Mouse (Mus musculus): Measurements from ENCODE around the gene Hvcn1.
"Not testable (repeated sequence)": the region's sequence is repeated elsewhere in the genome, so short reads cannot be mapped to it uniquely, and the experiment has no call there.

Hvcn1 gene

DNA sequence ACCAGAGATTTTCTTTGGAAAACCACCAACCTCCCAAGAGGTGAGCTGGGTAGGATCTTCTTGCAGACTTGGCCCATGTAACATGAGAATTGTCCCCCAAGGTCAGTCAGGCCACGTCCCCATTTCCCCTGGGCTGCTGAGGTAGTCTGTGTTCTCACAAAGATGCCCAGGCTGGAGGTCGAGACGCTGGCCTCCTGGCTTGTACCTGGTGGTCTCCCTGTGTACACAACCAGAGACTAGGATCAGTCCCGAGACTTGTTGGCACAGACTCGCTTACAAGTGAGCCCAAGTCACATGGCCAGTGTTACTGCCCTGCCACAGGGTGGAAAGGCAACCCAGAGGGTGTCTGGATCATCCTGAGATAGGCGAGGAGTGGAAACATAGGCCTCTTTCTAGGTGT lies 4.7 kb upstream of the Hvcn1 start:
- no peak for DNase-seq (ENCODE audit: extremely low spot score, low read depth, low spot score)

DNA sequence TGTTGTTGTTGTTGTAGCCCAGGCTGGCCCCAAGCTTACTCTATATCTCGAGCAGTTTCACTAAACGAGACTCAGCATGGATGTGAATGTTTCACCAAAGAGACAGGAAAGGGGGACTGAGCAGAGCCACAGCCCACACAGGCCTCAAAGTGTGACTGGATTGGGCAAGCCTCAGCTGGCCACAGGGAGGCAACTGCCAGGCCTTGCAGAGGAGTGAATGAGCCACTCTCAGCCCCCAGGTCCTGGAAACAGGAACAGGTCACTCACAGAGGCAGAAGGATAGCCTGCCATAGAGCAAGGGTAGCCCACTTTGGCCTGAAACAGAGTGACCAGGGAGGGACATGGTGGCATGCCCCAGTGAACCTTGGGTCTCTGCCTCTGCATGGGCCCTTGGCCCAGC lies 2.4 kb upstream of the Hvcn1 start:
- no peak for DNase-seq (ENCODE audit: extremely low spot score, low read depth, low spot score)

DNA sequence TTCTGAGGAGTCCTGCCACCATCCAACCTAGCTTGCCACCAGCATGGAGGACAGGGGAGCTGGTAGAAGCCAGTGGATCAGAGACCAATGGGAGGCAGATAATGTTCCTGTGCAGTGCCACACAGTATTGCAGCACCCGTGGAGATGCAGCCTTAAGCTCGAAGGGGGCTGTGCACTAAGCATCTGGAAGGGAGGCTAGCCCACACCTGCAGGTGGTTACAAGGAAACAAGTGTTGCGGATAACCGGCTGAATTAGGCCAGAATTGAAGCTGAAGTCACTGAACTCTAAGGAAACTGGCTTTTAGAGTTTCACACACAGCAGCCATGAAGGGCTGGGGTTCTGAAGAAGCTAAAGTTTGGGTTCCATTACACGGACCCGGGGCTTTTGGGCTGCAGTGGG lies 2.3 kb downstream of the Hvcn1 start:
- no peak for DNase-seq (ENCODE audit: extremely low spot score, low read depth, low spot score)

DNA sequence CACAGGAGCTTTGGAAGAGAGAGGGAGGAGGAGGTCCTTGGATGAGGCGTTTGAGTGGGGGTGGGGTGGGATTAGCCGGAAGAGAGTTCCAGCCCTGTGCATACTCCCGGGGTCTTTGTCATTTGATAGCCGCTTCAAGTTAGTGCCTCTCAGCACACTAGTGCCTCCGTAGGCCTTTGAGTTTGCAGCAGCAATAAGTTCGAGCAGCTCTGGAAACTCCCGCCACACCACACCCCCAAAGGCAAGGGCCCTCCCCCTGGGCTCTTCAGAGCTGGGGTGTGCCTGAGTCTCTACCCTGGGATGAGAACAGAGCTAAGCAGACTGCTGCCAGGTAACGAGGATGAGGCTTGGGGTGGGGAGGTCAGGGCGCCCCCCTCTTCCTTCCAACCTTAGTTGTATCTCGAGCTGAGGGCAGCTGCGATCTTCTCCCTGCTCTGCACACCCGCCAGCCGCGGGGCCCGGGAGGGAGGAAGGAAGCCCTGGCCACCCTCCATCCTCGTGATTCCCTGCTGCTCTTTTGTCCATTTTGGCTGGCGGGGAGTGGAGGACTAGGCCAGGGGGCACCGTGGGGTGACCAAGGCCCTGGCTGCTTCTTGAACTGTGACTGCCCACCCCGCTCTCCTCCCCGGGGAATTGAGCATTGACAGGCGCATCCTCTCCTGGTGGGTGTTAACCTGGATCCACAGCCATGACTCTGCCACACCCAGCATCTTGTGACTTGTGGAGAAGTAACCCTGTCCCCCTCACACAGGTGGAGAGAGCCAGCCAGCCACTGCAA lies 3.2 kb downstream of the Hvcn1 start:
- peak; percentile 42 for DNase-seq (ENCODE audit: extremely low spot score, low read depth, low spot score)

DNA sequence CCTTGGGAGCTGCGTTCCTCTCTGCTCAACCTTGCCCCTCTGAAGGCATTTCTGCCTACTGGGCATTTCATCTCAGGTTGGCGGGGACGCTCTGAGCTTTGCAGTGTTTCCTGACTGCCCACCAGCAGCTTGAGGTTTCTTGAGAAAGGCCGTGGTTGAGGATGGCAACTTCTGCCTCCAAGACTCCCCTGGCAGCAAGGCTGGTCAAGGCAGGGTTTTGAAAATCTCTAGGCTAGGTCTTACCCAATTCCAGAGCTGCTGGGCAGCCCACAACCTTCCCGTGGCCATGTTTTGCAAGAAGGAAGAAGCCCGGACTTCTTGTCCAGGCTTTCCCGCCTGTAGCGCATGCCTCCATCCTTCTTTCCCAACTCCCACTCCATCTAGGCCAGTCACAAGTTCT lies 4.3 kb downstream of the Hvcn1 start:
- DNase-seq (ENCODE audit: extremely low spot score, low read depth, low spot score) = no peak

DNA sequence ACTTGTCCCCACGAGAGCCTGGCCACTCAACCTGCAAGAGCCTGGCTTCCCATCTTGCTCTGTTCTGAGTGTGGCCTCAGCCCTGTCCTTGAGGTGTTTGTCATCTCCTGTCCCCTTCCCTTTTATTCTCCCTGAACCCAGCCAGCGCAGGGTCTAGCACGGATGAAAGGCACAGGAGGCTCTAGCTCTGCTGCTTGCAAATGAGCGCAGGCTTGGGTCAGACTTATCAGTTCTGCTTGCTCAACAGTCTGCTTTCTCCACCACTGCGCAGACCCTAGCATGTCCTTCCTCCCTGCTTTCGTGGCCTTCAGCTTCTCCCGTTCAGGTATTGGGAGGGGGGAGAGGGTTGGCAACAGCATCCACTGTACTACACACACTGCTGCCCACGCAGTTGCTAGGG lies 5.5 kb downstream of the Hvcn1 start:
- DNase-seq (ENCODE audit: extremely low spot score, low read depth, low spot score) = no peak

DNA sequence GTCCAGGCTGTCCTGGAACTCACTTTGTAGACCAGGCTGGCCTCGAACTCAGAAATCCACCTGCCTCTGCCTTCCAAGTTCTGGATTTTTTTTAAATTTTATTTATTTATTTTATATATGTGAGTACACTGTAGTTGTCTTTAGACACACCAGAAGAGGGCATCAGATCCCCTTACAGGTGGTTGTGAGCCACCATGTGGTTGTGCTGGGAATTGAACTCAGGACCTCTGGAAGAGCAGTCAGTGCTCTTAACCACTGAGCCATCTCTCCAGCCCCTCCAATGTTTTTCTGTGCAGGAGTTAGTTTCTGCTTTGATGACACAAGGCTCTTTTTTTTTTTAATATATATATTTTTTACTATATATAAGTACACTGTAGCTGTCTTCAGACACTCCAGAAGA lies 6.2 kb downstream of the Hvcn1 start:
- not testable (repeated sequence) for DNase-seq (ENCODE audit: extremely low spot score, low read depth, low spot score)

DNA sequence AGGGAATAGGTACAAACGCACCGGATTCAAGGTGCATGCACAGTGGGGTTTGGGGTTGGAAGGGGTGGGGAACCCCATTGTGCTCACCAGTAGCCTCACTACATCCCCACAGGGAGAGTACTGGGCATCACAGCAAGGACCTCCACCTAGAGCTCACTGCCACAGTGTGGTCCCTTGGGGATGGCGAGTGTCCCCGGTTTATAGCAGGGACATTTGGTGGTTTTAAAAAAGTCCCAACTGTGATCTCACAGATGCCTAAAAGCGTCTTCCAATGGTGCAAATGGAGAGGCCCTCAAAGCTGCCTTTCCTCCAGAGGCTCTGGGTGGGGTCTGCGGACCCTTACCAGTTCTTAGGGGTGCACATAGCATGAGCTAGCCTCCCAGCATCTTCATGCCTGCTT lies 7.3 kb downstream of the Hvcn1 start:
- DNase-seq (ENCODE audit: extremely low spot score, low read depth, low spot score) = no peak

DNA sequence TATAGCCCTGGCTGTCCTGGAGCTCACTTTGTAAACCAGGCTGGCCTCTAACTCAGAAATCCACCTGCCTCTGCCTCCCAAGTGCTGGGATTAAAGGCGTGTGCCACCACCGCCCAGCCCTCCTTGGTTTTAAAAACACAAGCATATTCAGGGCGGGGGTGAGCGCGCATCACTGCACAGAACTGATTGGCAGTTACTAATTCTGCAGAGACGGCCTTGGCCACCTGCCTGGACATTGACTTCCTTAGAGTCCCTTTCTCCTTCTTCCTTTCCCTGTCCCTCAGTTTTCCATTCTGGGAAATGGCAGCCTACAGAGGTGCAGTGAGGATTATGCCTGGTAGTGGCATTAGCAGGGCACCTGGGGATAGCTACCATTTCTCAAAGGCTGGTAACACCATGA lies 11.0 kb downstream of the Hvcn1 start:
- DNase-seq (ENCODE audit: extremely low spot score, low read depth, low spot score) = no peak

DNA sequence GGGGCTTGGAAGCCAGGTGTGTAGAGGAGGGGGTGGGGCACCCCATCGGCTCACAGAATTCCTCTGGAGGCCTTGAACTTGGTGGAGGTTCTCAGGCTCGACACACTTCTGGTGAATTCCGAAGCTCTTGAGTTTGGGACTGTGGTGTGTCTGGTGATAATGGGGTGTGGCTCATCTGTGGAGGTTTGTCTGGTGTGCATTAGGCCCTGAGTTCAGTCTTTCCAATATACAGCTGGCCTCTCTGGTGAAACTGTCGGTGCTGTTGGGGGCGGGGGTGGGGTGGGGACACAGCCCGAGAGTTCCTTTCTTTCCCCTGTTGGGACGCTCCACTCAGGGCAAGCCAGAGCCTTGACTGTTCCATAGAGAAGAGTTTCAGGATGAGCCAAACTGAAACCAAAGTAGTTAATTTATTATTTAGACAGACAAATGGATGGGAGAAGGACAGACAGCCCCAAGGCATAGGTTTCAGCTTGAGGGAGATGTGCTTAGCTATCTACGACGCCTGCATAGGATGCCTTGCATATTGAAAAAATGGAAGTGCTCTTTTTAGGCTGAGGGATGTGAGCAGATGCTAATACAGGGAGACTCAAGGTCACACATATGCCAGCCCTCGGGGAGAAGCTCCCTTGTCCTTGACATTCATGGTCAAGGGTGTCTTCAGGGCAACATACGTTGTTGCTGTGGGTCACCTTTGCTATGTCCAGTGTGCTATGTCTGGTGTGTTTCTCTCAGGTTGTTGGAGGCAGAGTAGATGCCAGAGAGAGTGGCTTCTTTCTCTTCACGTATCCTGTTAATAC lies 11.7 kb downstream of the Hvcn1 start:
- DNase-seq (ENCODE audit: extremely low spot score, low read depth, low spot score) = no peak

DNA sequence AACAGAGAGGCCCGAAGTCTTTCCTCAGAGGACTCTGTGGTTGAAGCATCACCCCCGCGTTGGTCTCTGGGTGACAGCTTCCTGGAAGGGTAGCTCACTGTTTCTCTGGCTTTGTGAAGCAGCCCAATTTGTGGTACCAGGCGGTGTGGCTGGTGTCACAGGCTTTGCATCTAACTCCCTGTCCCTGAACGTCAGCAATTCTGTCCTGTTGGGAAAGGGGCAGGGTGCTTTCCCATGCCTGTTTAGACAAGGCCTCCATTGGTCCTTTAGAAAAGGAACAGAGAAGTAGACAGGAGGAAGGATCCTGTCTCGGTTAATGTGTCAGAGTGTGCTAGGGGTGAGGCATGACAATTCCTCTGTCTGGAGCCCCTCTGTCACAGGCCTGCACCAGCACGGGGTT lies 12.3 kb downstream of the Hvcn1 start:
- no peak for DNase-seq (ENCODE audit: extremely low spot score, low read depth, low spot score)

DNA sequence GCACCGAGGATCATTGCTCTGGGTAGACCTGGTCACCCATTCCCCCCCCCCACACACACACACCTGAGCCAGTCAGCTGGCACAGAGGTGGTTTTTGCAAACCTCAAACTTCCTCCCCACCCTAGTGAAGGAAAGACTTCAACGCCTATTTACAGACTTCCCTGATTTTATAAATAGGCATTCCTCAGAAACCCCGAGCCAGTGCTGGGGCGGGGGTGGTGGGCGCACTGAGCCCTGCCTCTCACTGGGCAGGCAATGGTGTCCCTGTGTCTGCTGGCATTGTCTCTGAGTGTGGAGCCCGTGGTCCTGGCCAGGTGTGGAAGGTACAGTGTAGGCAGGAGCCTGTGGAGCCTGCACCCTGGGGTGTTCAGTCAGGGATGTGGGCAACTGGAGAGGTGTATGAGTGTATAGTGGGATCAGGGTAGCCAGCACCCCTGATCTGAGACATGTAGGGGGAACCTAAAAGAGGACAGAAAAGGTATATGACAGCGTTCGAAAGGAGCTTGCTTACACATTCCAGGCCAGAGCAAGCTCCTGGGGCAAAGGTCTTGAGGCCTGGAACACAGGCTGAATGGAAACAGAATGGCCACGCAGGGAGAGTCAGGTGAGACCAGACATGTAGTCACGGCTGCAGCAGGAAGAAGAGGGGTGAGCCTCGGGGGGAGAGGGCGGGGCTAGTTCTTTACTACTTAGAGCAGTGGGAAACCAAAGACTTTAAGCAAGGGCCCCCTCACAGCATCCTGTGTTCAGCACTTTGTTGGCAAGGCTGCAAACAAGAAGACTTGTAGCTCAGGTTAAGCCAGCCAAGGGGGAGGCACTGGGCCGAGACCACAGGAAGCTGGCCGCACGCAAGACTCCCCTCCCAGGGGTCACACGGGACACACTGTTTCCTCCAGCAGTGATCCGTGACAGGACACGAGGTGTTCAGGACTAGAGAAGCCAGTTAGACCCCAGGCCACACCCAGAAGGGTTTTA lies 13.3 kb downstream of the Hvcn1 start:
- DNase-seq (ENCODE audit: extremely low spot score, low read depth, low spot score) = no peak

DNA sequence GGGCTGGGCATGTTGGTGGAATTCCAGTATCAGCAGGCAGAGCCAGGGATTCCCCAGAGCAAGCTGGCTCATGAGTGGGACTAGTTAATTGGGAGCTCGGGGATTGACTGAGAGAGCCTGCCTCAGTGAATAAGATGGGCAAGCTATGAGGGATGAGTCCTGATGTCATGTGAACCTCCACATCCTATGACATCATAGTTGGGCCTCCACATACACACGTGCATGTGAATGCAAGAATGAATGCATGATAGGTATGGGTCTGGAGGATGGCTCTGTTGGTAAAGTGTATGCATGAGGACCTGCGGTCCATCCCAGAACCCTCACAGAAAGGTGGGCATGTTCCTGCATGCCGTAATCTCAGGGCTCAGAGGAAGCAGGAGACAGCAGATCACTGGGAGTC lies 14.5 kb downstream of the Hvcn1 start:
- no peak for DNase-seq (ENCODE audit: extremely low spot score, low read depth, low spot score)

DNA sequence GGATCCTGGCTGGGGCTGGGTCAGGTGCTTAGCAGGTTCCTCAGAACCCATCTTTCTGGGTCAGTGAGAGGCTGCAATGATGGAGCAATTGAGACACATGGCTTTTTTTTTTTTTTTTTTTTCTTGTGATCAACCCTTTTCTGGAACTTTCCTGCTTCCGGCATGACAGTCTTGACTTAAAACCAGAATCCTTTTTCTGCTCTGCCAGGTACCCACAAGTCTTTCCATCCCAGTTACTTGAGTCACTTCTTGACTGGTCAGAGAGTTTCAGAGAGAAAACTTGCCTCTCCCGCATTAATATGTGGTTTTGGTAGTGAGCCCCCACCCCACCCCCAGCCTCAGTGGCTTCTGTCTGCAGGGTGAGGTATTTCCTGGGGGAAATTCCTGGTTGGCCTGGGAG lies 17.7 kb downstream of the Hvcn1 start:
- DNase-seq (ENCODE audit: extremely low spot score, low read depth, low spot score) = no peak

DNA sequence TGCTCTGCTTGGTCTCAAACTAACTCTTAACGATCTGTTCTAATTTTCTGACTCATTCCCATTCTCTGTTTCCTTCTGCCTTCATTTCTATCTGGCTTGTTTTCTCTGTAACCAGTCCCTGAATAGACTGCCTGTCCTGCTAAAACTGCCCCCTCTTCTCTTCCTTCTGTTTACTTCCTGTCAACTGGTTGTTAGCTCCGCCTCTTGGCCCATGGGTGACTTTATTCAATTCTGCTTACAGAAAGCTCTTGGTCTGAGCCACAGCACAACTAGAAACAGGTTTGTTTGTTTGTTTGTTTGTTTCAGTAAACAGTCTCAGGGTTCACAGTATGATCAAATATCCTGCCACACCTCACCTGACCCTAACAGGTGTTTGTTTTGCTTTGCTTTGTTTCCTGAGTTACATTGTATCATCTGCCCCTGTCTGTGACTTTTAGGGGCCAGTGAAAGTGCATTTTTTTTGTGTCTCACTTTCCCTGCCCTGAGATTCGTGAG lies 21.7 kb downstream of the Hvcn1 start:
- no peak for DNase-seq (ENCODE audit: extremely low spot score, low read depth, low spot score)

DNA sequence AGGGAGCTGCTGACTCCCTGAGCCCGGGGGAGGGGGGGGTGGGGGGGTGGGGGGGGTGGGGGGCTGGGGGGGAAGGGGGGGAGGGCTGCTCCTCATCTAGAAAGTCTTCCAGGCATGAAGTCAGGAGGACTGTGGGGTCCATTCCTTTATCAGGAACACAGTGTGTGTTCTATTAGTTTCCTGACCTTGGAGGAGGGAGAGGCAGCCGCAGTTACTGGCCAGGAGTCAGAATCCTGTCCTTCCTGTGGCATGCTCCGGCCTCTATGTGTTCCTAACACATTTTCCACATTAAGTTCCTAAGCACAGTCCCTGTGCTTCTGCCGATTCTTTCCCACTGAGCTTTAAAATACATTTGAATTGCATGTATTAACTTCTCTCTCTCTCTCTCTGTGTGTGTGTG lies 22.2 kb downstream of the Hvcn1 start:
- no peak for DNase-seq (ENCODE audit: extremely low spot score, low read depth, low spot score)

DNA sequence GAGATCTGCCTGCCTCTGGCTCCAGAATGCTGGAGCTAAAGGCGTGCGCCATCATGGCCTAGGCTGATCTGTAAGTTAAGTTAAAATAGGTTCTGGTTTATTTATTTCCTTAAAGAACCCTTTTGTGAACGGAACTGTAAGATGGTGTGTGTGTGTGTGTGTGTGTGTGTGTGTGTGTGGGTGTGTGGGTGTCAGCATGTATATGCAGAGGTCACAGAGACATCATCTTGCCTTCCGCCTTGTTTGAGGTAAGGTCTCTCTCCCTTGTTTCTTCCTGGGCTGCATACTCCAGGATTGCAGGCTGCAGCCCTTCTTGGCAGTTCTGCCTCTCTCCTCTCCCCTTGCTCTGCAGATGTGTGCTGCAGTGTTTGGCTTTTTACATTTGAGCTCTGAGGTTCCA lies 24.2 kb downstream of the Hvcn1 start:
- no peak for DNase-seq (ENCODE audit: extremely low spot score, low read depth, low spot score)

DNA sequence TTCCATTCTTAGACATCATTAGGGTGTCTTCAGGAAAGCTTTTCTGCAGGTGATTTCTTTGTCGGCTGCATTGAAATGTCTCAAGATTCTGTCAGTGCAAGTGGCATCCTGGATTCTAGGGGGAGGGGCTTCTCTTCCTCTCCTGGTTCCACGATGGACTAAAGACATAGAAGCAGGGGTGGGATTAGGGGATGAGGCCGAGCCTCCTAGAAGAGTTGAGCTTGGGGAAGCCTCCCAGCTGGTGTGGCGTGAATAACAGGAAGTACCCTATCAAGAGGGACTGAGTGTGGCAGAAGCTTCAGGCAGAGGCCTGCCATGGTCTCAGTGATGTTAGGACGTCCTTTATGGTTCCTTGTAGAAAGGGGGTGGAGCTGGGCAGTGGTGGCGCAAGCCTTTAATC lies 24.8 kb downstream of the Hvcn1 start:
- DNase-seq (ENCODE audit: extremely low spot score, low read depth, low spot score) = no peak

DNA sequence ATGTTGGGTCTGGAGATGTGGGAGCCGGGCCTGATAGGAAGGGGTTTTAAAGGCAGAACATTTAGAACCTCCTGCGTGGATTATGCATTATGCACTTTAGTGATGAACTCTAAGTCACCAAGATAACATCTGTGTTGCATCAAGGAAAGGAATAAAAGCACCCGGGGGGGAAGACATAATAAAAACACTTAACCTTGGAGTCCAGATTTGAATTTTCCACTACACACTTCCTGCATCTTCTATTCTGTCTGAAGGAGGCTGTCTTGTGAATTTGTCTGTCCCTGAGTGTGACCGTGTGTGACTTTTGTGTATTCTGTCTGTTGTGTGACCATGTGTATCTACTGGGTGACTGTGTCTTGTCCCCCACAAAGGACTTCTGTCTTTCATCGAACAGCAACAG lies 25.4 kb downstream of the Hvcn1 start:
- DNase-seq (ENCODE audit: extremely low spot score, low read depth, low spot score) = no peak

DNA sequence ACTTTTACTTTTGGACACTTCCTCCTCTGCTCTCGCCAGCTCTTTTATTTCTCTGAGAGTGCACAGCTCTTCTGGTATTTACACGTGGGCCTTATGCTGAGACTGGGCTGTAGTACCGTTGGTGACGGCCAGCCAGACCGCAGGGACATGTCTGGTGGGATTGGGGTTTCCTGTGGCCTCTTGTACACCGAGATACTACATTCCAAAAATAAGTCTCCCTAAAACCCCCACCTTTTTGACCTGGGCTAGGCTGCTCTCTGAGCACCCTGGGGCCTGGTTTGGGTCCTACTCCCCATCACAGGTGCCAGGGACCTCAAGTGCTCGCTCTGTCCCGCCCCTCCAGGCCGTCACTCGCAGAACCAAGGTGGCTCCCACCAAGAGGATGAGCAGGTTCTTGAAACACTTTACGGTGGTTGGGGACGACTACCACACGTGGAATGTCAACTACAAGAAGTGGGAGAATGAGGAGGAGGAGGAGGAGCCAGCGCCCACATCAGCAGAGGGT lies 26.5 kb downstream of the Hvcn1 start:
- no peak for DNase-seq (ENCODE audit: extremely low spot score, low read depth, low spot score)

DNA sequence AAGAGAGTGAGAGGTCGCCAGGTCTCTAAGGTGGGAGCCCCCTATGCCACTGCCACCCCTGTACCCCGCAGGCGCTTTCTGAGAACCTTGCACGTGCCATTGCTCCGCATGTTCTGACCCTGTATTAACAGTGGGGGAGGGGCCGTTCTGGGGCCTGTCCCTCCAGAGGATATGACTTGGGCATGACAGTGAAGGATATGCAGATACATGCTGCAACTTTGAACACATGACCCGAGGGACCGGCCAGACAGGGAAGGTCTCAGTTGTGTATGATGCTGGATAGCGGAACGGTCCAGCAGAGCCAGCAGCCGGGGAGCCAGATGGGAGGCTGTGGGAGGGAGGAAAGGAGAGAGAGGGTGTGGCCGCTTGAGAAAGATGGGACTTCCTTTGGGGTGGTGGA lies 27.1 kb downstream of the Hvcn1 start:
- no peak for DNase-seq (ENCODE audit: extremely low spot score, low read depth, low spot score)

All from hindlimb bud, embryonic 11.5 days (tissue).